Mouse (Mus musculus): ENCODE data around the gene Tex19.2. TPM values are rescaled to one million over a fixed set of nuclear protein-coding genes. Genes with fewer than 3 reads are reported as not detected.

Tex19.2 gene
- not detected in 2 replicates for polyA plus RNA-seq (2015; fragmentation: Nextera tagmentation; extraction: Ambion mirVana)

- 84% methylated on average over 3 of the region's 3 CpGs for WGBS
- Histone ChIP-seq H3K4me1 (no peaks in the 10 kb centered on the region), H3K4me3 (replicated peaks) (no peak within 1 kb of the TSS), H3K36me3 (no peaks in the 10 kb centered on the region), H3K9ac (replicated peaks) (no peak within 1 kb of the TSS), H3K9me3 (replicated peaks) (no peaks in the 10 kb centered on the region), H3K4me2 (no peak within 1 kb of the TSS), H3K27me3 (replicated peaks) (no peaks in the 10 kb centered on the region), H3K27ac (replicated peaks) (no peak within 1 kb of the TSS)
- ATAC-seq (ENCODE audit: low FRiP score), result no peak
Observed at GRCm38 (mm10) chr11:121118577-121118976, at the start of gene Tex19.2. TSS of gene Tex19.2 (minus strand) at chr11:121118677.

- no peaks in the 10 kb centered on the region for H3K27me3 ChIP-seq (replicated peaks)
- H3K36me3 ChIP-seq, result no peaks in the 10 kb centered on the region
- no peak for ATAC-seq (ENCODE audit: low FRiP score)
- no peaks in the 10 kb centered on the region for H3K4me1 ChIP-seq
- no peak overlapping the region for H3K4me2 ChIP-seq
- no peak overlapping the region for H3K9ac ChIP-seq (replicated peaks)
- no peak overlapping the region for H3K4me3 ChIP-seq (replicated peaks)
- no peak overlapping the region for H3K27ac ChIP-seq (replicated peaks)
- H3K9me3 ChIP-seq (replicated peaks), result no peaks in the 10 kb centered on the region
- 86% methylated on average over 4 of the region's 4 CpGs for WGBS
Observed at GRCm38 (mm10) chr11:121163751-121164150, 45.3 kb upstream of the Tex19.2 start.

- no peak for ATAC-seq (ENCODE audit: low FRiP score)
- WGBS, result 96% methylated on average over 26 of the region's 26 CpGs
- H3K4me2 ChIP-seq, result no peak overlapping the region
- H3K4me3 ChIP-seq (replicated peaks), result no peak overlapping the region
- H3K9me3 ChIP-seq (replicated peaks), result no peaks in the 10 kb centered on the region
- no peaks in the 10 kb centered on the region for H3K36me3 ChIP-seq
- no peak overlapping the region for H3K9ac ChIP-seq (replicated peaks)
- no peak overlapping the region for H3K27ac ChIP-seq (replicated peaks)
- peaks cover 24% of the 10 kb centered on the region for H3K27me3 ChIP-seq (replicated peaks)
- peaks cover 8% of the 10 kb centered on the region for H3K4me1 ChIP-seq
Observed at GRCm38 (mm10) chr11:121160636-121161346, 42.3 kb upstream of the Tex19.2 start.

- H3K4me2 ChIP-seq, result no peak within 1 kb of the TSS
- WGBS, result 93% methylated on average over 5 of the region's 5 CpGs
- H3K9ac ChIP-seq (replicated peaks), result no peak within 1 kb of the TSS
- peaks cover 32% of the 10 kb centered on the region for H3K27me3 ChIP-seq (replicated peaks)
- H3K9me3 ChIP-seq (replicated peaks), result no peaks in the 10 kb centered on the region
- no peaks in the 10 kb centered on the region for H3K36me3 ChIP-seq
- no peak within 1 kb of the TSS for H3K4me3 ChIP-seq (replicated peaks)
- H3K4me1 ChIP-seq, result peaks cover 8% of the 10 kb centered on the region
- ATAC-seq (ENCODE audit: low FRiP score), result no peak
- H3K27ac ChIP-seq (replicated peaks), result no peak within 1 kb of the TSS
Observed at GRCm38 (mm10) chr11:121159971-121160370, 41.5 kb upstream of the Tex19.2 start, which contains the start of gene Uts2r. TSS of gene Uts2r (plus strand) at chr11:121160271.

- Histone ChIP-seq H3K4me2 (peak overlapping the region; percentile 88), H3K27me3 (replicated peaks) (peaks cover 35% of the 10 kb centered on the region), H3K27ac (replicated peaks) (no peak overlapping the region), H3K9me3 (replicated peaks) (no peaks in the 10 kb centered on the region), H3K4me1 (peaks cover 8% of the 10 kb centered on the region), H3K36me3 (no peaks in the 10 kb centered on the region), H3K9ac (replicated peaks) (peak overlapping the region; percentile 46), H3K4me3 (replicated peaks) (peak overlapping the region; percentile 42)
- no peak for ATAC-seq (ENCODE audit: low FRiP score)
- 1% methylated on average over 45 of the region's 45 CpGs for WGBS
Observed at GRCm38 (mm10) chr11:121156411-121156891, 38.0 kb upstream of the Tex19.2 start.

GRCm38 (mm10) chr11:121154203-121154602 is 35.7 kb upstream of the Tex19.2 start:
- H3K9ac ChIP-seq (replicated peaks), result no peak overlapping the region
- no peak for ATAC-seq (ENCODE audit: low FRiP score)
- 20% methylated on average over 4 of the region's 4 CpGs for WGBS

GRCm38 (mm10) chr11:121148193-121148592 is 29.7 kb upstream of the Tex19.2 start:
- H3K27ac ChIP-seq (replicated peaks), result no peak overlapping the region
- H3K4me1 ChIP-seq, result no peaks in the 10 kb centered on the region
- H3K36me3 ChIP-seq, result no peaks in the 10 kb centered on the region
- no peak overlapping the region for H3K4me2 ChIP-seq
- no peak overlapping the region for H3K4me3 ChIP-seq (replicated peaks)
- no peak for ATAC-seq (ENCODE audit: low FRiP score)
- H3K9ac ChIP-seq (replicated peaks), result no peak overlapping the region
- no peaks in the 10 kb centered on the region for H3K9me3 ChIP-seq (replicated peaks)
- no peaks in the 10 kb centered on the region for H3K27me3 ChIP-seq (replicated peaks)
- WGBS, result 76% methylated on average over 3 of the region's 3 CpGs

More at GRCm38 (mm10) chr11:121154203-121154602, 35.7 kb upstream of the Tex19.2 start:
- no peak overlapping the region for H3K4me3 ChIP-seq (replicated peaks)
- no peaks in the 10 kb centered on the region for H3K9me3 ChIP-seq (replicated peaks)
- H3K4me1 ChIP-seq, result peaks cover 8% of the 10 kb centered on the region
- H3K4me2 ChIP-seq, result no peak overlapping the region
- H3K27ac ChIP-seq (replicated peaks), result no peak overlapping the region
- H3K36me3 ChIP-seq, result no peaks in the 10 kb centered on the region
- peaks cover 35% of the 10 kb centered on the region for H3K27me3 ChIP-seq (replicated peaks)

GRCm38 (mm10) chr11:121145865-121146264 is 27.4 kb upstream of the Tex19.2 start, which contains the start of gene Tex19.1:
TSS of gene Tex19.1 (plus strand) at chr11:121146143.
- H3K9ac ChIP-seq (replicated peaks), result no peak within 1 kb of the TSS
- H3K36me3 ChIP-seq, result no peaks in the 10 kb centered on the region
- H3K4me1 ChIP-seq, result no peaks in the 10 kb centered on the region
- no peaks in the 10 kb centered on the region for H3K9me3 ChIP-seq (replicated peaks)
- H3K27ac ChIP-seq (replicated peaks), result no peak within 1 kb of the TSS
- H3K4me3 ChIP-seq (replicated peaks), result no peak within 1 kb of the TSS
- no peak for ATAC-seq (ENCODE audit: low FRiP score)
- H3K4me2 ChIP-seq, result no peak within 1 kb of the TSS
- 91% methylated on average over 22 of the region's 22 CpGs for WGBS
- no peaks in the 10 kb centered on the region for H3K27me3 ChIP-seq (replicated peaks)

- no peaks in the 10 kb centered on the region for H3K36me3 ChIP-seq
- H3K9me3 ChIP-seq (replicated peaks), result no peaks in the 10 kb centered on the region
- no peak overlapping the region for H3K27ac ChIP-seq (replicated peaks)
- H3K4me1 ChIP-seq, result no peaks in the 10 kb centered on the region
- H3K4me2 ChIP-seq, result no peak overlapping the region
- H3K9ac ChIP-seq (replicated peaks), result no peak overlapping the region
- H3K27me3 ChIP-seq (replicated peaks), result no peaks in the 10 kb centered on the region
- no peak overlapping the region for H3K4me3 ChIP-seq (replicated peaks)
- 80% methylated on average over 9 of the region's 9 CpGs for WGBS
- ATAC-seq (ENCODE audit: low FRiP score), result no peak
Observed at GRCm38 (mm10) chr11:121143325-121144015, 25.0 kb upstream of the Tex19.2 start.

GRCm38 (mm10) chr11:121138732-121139131 is 20.3 kb upstream of the Tex19.2 start:
- H3K27ac ChIP-seq (replicated peaks), result no peak overlapping the region
- H3K4me1 ChIP-seq, result no peaks in the 10 kb centered on the region
- no peaks in the 10 kb centered on the region for H3K36me3 ChIP-seq
- no peaks in the 10 kb centered on the region for H3K9me3 ChIP-seq (replicated peaks)
- H3K9ac ChIP-seq (replicated peaks), result no peak overlapping the region
- ATAC-seq (ENCODE audit: low FRiP score), result no peak
- no peak overlapping the region for H3K4me2 ChIP-seq
- no peak overlapping the region for H3K4me3 ChIP-seq (replicated peaks)
- 51% methylated on average over 6 of the region's 6 CpGs for WGBS
- no peaks in the 10 kb centered on the region for H3K27me3 ChIP-seq (replicated peaks)

- Histone ChIP-seq H3K9ac (replicated peaks) (no peak overlapping the region), H3K9me3 (replicated peaks) (no peaks in the 10 kb centered on the region), H3K27me3 (replicated peaks) (no peaks in the 10 kb centered on the region), H3K4me1 (no peaks in the 10 kb centered on the region), H3K4me3 (replicated peaks) (no peak overlapping the region), H3K4me2 (no peak overlapping the region), H3K27ac (replicated peaks) (no peak overlapping the region), H3K36me3 (no peaks in the 10 kb centered on the region)
- no peak for ATAC-seq (ENCODE audit: low FRiP score)
- WGBS, result 85% methylated on average over 5 of the region's 5 CpGs
Observed at GRCm38 (mm10) chr11:121137682-121138081, 19.2 kb upstream of the Tex19.2 start.

GRCm38 (mm10) chr11:121134600-121134999 is 16.1 kb upstream of the Tex19.2 start:
- no peak for ATAC-seq (ENCODE audit: low FRiP score)
- WGBS, result 20% methylated on average over 1 of the region's 1 CpGs

More at GRCm38 (mm10) chr11:121134600-121134999, 16.1 kb upstream of the Tex19.2 start:
- no peaks in the 10 kb centered on the region for H3K36me3 ChIP-seq
- no peak overlapping the region for H3K4me3 ChIP-seq (replicated peaks)
- no peak overlapping the region for H3K27ac ChIP-seq (replicated peaks)
- H3K27me3 ChIP-seq (replicated peaks), result no peaks in the 10 kb centered on the region
- no peaks in the 10 kb centered on the region for H3K4me1 ChIP-seq
- no peaks in the 10 kb centered on the region for H3K9me3 ChIP-seq (replicated peaks)
- no peak overlapping the region for H3K9ac ChIP-seq (replicated peaks)
- no peak overlapping the region for H3K4me2 ChIP-seq

Measured in neural tube, embryonic 15.5 days (tissue).